Mouse (Mus musculus): ENCODE results near the gene Gm10837.

GRCm38 (mm10) chr14:122479461-122480109 is 10.8 kb upstream of the Gm10837 start:
- TF ChIP-seq CTCF (IDR thresholded peaks at IDR 0.05; ENCODE audit: extremely low read depth, insufficient read length, insufficient replicate concordance, low read depth, low read length) (no peak), POLR2A (IDR thresholded peaks at IDR 0.05; ENCODE audit: low read depth, low read length) (no peak)
